Mouse (Mus musculus) adrenal gland, adult 8-10 months (tissue): Measurements from ENCODE around the gene Mutyh. TPM values are rescaled to one million over a fixed set of nuclear protein-coding genes. Genes with fewer than 3 reads are reported as not detected.

ENCODE experiments used
- DNase-seq: peaks from one replicate; pipeline ENCODE4 v3.0.0; 2022
- total RNA-seq, 4 experiments: library from RNA; stranded (reverse); gene quantifications; 2 replicates each; pipeline ENCODE4 v1.2.4; 2022

The Mutyh gene
- 10 to 100 TPM in 1 of 4 experiments, 1 to 10 TPM in 3; 3.5 to 15.4 (median 6.8) TPM for total RNA-seq

GRCm38 (mm10) chr4:116807197-116808129 lies at the start of gene Mutyh, which contains the start of gene Toe1:
Mutyh (plus strand) TSS chr4:116807723.
Toe1 (minus strand) TSS chr4:116807640.
- DNase-seq = peak; percentile 95

DNA sequence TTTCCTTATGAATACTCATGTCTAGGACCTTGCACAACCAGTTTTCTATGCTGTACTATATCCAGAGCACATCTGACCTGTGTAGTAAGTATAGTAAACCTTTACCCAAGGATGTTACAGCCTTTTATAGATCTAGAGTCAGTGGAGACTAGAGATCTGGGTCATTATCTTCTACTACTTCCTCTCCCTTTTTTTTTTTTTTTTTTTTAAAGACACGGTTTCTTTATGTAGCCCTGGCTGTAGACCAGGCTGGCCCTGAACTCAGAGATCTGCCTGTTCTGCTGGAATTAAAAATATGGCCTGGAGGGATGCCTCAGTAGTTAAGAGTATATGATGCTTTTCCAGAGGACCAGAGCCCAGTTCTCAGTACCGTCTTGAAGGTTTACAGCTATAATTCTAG lies 45.6 kb upstream of the Mutyh start:
- DNase-seq = no peak

GRCm38 (mm10) chr4:116764001-116764400 lies 43.5 kb upstream of the Mutyh start:
- DNase-seq = no peak

GRCm38 (mm10) chr4:116768510-116768909 lies 39.0 kb upstream of the Mutyh start:
- no peak for DNase-seq

DNA sequence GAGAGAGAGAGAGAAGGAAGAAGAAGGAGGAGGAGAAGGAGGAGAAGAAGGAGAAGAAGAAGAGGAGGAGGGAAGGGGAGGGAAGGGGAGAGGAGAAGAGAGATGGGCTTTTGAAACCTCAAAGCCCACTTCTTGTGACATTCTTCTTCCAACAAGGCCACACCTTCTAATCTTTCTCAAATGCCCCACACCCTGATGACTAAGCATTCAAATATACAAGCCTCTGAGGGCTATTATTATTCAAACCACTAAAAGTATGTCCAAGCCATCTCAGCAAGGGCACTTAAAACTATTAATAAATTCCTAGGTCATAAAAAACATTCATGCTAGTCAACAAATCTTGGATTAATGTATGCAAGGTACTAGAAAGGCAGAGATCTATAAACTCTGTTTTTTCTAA lies 38.5 kb upstream of the Mutyh start:
- DNase-seq = no peak

GRCm38 (mm10) chr4:116776391-116776790 lies 31.1 kb upstream of the Mutyh start:
- DNase-seq = no peak

GRCm38 (mm10) chr4:116777079-116777478 lies 30.4 kb upstream of the Mutyh start:
- DNase-seq = no peak

DNA sequence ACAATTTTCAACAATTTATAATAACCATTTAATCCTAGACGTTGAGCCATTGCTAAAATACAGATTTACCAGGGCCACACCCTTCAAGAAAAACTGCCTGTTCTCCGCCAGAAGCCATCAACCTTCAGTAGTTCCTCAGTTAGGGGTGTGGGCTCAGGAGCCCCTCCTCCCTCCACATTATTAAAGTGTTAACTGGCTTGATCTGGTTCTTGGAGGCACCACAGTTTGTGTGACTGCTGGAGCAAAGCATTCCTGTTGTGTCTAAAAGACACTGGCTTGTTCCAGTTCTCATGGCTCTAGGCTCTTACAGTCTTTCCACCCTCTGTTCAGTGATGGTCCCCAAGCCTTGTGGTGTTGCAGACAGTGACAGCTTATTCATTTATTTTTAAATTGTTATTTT lies 27.0 kb upstream of the Mutyh start:
- DNase-seq = no peak

GRCm38 (mm10) chr4:116781366-116781765 lies 26.2 kb upstream of the Mutyh start:
- no peak for DNase-seq

DNA sequence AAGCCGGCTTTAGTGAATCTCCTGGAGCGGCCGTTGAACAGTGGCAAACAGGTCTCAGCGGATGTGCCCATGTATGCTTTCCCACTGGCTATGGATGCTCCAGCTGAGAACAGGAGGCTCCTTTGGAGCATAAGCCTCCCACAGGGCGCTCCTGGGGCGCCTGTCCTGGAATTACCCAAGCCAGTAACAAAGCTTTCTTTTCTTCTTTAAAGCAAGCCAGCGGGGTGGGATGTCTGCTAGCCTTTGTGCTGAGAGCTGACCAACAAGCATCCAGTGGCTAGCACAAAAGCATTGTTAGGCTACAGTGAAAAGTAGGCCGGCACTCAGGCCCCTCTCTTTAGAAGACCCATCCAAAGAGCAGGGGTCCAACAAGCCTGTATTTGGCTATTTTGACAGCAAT lies 25.4 kb upstream of the Mutyh start:
- no peak for DNase-seq

DNA sequence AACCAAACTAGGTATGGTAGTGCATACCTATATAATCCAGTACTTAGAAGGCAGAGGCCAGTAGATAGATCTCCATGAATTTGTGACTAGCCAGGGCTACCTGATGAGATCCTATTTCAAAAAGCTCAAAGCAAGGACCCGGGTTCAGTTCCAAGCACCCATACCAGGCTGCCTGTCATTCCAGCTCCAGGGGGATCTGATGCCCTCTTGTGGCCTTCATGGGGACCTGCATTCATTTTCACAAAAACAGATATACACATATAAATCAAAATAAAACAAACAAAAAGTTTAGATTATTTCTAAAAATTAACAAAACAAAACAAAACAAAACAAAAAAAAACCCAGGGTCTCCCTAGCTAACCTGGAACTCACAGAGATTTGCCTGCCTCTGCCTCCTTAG lies 20.9 kb upstream of the Mutyh start:
- DNase-seq = no peak

DNA sequence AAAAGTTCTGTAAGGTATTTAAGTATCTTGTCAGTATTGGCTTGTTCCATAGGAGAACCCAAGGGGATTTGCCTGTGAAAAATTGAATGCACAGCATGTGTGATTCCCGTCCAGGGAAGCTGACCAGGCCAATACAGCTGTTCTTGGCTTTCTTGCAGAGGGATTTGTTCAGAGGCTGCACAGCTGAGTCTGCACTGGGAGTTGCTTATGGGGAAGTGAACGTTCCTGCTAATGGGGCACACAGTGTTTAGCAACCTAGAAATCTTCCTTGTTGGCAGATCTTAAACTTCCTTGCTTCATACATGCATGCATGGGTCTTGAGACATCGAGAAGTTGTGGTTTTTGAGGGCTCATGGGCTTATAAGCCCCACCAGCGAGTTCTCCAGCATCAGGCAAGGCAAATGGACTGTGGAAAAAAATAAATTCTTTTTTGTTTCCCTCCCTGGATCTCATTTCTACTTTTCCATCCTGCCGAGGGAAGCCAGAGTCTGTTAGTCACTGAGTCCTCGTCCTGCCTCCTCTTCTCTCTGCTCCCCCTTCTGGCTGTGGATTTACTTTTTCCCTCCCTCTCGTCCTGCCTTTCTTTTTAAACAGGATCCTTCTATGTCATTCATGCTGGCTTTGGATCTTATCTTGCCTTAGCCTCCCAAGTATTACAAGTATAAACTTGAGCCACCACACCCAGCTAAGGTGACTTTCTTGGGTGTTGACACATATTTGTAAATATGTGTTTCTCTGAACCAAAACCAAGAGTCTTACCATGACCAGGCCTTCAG lies 19.4 kb upstream of the Mutyh start:
- no peak for DNase-seq

DNA sequence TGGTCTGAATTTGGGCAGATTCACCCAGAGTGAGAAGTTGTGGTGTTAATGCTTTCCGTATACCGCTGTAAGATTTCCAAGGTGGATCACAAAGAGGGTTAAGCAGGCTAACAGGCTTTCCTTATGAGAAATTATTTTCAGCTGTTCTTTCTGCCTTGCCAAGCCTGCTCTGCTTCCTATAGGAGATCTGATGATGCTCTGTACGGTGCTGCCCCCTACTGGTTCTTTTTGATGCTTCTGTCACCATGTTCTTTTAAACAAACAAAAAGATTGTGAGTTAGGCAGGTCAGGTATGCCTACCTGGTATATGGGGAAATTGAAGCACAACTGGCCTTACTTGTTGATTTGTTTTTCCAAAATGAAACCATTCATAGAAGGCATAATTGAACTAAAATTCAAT lies 18.6 kb upstream of the Mutyh start:
- DNase-seq = peak; percentile 61

DNA sequence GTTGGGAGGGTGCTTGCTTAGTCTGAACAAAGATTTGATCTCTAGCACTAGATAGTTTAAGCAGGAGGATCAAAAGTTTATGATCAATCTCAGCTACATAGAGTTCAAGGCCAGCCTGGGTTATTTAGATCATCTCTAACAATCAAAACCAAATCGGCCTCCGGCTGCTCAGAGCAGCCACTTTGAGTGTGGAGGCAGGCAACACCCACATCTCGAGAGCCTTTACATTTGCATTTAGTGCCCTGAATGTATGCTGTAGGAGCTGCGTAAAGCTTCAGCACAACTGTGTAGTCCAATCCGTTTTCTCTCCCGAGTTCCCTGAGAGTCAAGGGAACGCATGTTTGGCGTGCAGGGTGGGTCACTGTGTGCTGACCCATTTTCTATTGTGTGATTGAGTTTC lies 15.1 kb upstream of the Mutyh start:
- no peak for DNase-seq

GRCm38 (mm10) chr4:116794273-116794672 lies 13.2 kb upstream of the Mutyh start:
- no peak for DNase-seq

DNA sequence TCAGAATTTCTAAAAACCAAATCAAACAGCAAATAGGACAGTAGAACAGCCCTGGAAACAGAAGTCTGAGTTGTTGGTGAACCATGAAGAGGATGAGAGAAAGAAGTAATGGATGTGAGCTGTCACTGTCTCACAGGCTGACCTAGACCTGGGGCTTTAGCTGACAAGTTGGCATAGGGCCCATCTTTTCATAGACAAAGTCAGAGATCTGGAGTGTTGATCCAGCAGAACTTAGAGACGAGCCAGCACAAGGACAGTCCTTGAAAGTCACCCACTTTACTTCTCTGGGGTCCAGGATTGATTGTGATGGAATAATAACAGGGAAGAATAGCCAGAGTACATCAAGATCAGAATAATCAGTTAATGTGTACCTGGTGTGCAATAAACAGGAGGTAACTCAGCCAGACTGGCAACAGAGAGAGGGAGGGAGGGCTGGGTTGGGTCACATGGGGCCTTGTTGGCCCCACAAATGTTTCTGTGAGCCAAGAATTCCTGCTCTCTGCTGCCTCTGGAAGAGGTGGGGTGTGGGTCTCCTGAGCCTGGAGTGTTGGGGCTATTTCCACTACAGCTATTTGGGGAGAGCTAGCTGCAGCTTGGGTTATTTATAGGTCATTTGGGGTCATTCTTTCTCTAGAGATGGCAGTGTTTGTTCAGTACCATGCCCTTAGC lies 10.9 kb upstream of the Mutyh start:
- no peak for DNase-seq

DNA sequence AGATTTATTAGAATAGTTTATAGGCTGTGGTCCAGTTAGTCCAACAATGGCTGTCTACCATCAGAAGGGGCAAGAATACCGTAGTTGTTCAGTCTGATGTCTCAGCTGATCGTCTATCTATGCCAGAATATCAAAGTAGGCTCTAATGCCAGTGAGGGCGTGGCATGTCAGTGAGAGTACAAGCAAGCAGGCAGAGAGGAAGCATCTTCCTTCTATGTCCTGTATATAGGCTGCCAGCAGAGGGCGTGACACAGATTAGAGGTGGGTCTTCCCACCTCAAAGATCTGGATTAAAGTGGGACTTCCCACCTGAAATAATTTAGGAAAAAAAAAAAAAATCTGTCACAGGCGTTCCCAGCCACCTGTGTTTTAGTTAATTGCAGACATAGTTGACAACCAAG lies 7.6 kb upstream of the Mutyh start:
- no peak for DNase-seq

- DNase-seq = no peak
These were observed 3.5 kb downstream of the Mutyh start for GRCm38 (mm10) chr4:116811012-116811411.

DNA sequence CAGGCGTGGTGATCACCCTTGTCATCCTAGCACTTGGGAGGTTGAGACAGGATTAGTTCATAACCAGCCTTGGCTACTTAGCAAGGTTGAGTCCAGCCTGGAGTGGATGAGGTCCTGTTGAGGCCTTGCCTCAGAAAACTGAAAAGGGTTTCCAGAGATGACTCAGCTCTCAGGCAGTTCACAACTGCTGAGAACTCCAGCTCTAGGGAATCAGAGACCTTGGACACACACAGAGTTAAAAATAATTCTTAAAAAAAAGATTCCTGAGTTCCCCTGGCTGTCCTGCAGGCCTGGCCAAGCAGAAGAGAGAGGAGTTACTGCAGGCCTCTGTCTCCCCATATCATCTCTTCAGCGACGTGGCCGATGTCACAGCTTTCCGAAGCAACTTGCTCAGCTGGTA lies 7.8 kb downstream of the Mutyh start:
- DNase-seq = no peak

DNA sequence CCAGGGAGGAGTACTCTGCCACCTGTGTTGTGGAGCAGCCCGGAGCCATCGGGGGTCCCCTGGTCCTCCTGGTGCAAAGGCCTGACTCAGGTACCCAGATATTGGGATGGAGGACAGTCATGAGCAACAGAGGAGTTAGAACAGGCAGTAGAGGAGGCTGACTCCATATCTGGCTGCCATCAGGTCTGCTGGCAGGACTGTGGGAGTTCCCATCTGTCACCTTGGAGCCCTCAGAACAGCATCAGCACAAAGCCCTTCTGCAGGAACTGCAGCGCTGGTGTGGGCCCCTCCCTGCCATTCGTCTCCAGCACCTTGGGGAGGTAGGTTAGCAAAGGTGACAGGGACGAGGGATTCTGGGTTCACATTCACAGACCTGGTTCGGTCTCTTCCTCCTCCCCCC lies 10.0 kb downstream of the Mutyh start:
- no peak for DNase-seq

- no peak for DNase-seq
These were observed 12.7 kb downstream of the Mutyh start for GRCm38 (mm10) chr4:116819968-116820901.
